In the genomic region with DNA sequence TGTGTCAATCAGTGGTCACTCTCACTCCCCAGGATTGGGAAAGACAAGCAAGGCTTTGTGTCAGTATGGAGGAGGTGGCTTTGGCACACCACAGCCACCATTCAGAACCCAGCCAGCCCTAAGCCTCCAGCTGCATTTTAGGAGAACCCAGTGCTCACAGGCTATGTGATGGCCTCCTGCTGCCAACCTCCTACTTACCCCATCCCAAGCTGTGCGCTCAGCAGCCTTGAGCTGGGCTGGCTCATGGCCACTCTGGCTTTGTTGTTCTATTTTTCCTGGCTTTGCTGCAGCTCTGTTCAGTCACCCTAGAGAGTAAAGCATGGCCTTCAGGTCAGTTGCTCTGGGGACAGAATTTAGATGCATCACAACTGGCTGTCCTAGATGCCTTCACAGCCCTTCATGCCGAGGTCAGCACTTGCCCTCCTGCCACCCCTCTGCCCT, we compare ENCODE assay signal across 11 mouse cellular contexts. TPM values are rescaled to one million over a fixed set of nuclear protein-coding genes. Genes with fewer than 3 reads are reported as not detected.
DNase-seq lines count a peak whose midpoint lies in the region; TF ChIP-seq lines count a peak whose summit lies in the region.
"Not testable (repeated sequence)": the region's sequence is repeated elsewhere in the genome, so short reads cannot be mapped to it uniquely, and the experiment has no call there.
"Had no signal": no experiment of that assay in that cellular context is flagged by ENCODE, and none has a peak within 500 bp of the region (broad histone marks: within the 10 kb centered on the region; RNA-seq: fewer than 3 reads in every experiment).

No protein-coding gene starts in this region.

- not testable (repeated sequence) for H3K36me3 ChIP-seq in kidney, adult 2 months (ENCODE audit: control insufficient read depth, insufficient read depth, low read length)

- peak; percentile 82 for DNase-seq in adrenal gland, postnatal 14 days
- peak; percentile 45 for DNase-seq in fibroblast of lung, adult 2 months (ENCODE audit: low read depth)
- peak; percentile 97 for DNase-seq in heart, adult 11 months
- peak; percentile 66 for DNase-seq in kidney, adult 2 months
- peak; percentile 93 for DNase-seq in layer of hippocampus, adult 9-11 months
- DNase-seq in left cerebral cortex, postnatal 4 days: peak; percentile 56
- DNase-seq in ovary, postnatal 36 days (ENCODE audit: low spot score): peak; percentile 58

- H3K4me1 ChIP-seq in kidney, adult 2 months (ENCODE audit: control insufficient read depth, insufficient read depth, low read length): peaks cover 20% of the 10 kb centered on the region; the same call in 1 of the 2 replicates

- TF ChIP-seq CTCF in kidney, adult 2 months (conservative IDR thresholded peaks at IDR 0.05; ENCODE audit: insufficient read depth, insufficient read length, low read depth, low read length): not testable (repeated sequence)

- TF ChIP-seq POLR2A in kidney, adult 2 months (IDR thresholded peaks at IDR 0.05; ENCODE audit: low read depth, low read length): not testable (repeated sequence)

- not testable (repeated sequence) for H3K27ac ChIP-seq in kidney, adult 2 months (ENCODE audit: insufficient read depth, low read depth, low read length)

- 59% methylated on average over 2 of the region's 2 CpGs for WGBS in kidney, adult 2 months

- not testable (repeated sequence) for H3K27me3 ChIP-seq in kidney, adult 2 months (replicated peaks; ENCODE audit: control insufficient read depth, insufficient read depth, low read length)

- intact Hi-C loops in left cerebral cortex, postnatal 4 days (cut with DNase I): not testable (repeated sequence)

- not testable (repeated sequence) for H3K4me3 ChIP-seq in kidney, adult 2 months (ENCODE audit: insufficient read depth, low read depth, low read length)

RNA-seq across cellular contexts. Expression of a gene that starts 2.2 kb away (rescaled TPM):
- total RNA-seq in adrenal gland, postnatal 14 days (2021): 6.1 and 7.9 TPM in 2 replicates
- polyA plus RNA-seq in kidney, adult 2 months (2012; rRNA removed): 5.2 and 5.7 TPM in 2 replicates
- 1 to 10 TPM; 3.6 to 4.7 TPM for total RNA-seq in left cerebral cortex, postnatal 4 days (2021)

RNA-seq across cellular contexts. Expression of a gene that starts 4.7 kb away (rescaled TPM):
- total RNA-seq in adrenal gland, postnatal 14 days (2021): 41.9 and 43.1 TPM in 2 replicates
- 140 and 151 TPM in 2 replicates for polyA plus RNA-seq in kidney, adult 2 months (2012; rRNA removed)
- total RNA-seq in left cerebral cortex, postnatal 4 days (2021): 10 to 100 TPM; 44.3 to 49.1 TPM

RNA-seq across cellular contexts. Expression of a gene that starts 8.6 kb away (rescaled TPM):
- total RNA-seq in adrenal gland, postnatal 14 days (2021): 23.5 and 47.2 TPM in 2 replicates
- 858 and 975 TPM in 2 replicates for polyA plus RNA-seq in kidney, adult 2 months (2012; rRNA removed)
- 1 to 10 TPM; 5.6 to 7.3 TPM for total RNA-seq in left cerebral cortex, postnatal 4 days (2021)

RNA-seq across cellular contexts. Expression of a gene that starts 38.0 kb away (rescaled TPM):
- 0.64 and 3.5 TPM in 2 replicates for total RNA-seq in adrenal gland, postnatal 14 days (2021)
- polyA plus RNA-seq in kidney, adult 2 months (2012; rRNA removed): 4.8 and 5.7 TPM in 2 replicates
- total RNA-seq in left cerebral cortex, postnatal 4 days (2021): under 1 TPM; 0.56 to 0.76 TPM
- total RNA-seq: granulocyte monocyte progenitor cell, adult 5-6 weeks had no signal
- polyA plus RNA-seq: hindbrain, embryonic 10.5 days; liver, embryonic 13.5 days; macrophage had no signal

RNA-seq across cellular contexts. Expression of a gene that starts 54.5 kb away (rescaled TPM):
- total RNA-seq in adrenal gland, postnatal 14 days (2021): 115 and 124 TPM in 2 replicates
- polyA plus RNA-seq in kidney, adult 2 months (2012; rRNA removed): 35.0 and 36.6 TPM in 2 replicates
- 100 to 1,000 TPM in 1 of 2 experiments, 10 to 100 TPM in 1; 98.3 to 114 TPM for total RNA-seq in left cerebral cortex, postnatal 4 days (2021)

Comparison
In these comparisons a context has a peak if more than half of its experiments do, and no peak if none do; other contexts are left out.
1. DNase-seq: peak in every context shown above with its lines; median percentile 97 in heart, adult 11 months; 93 in layer of hippocampus, adult 9-11 months; 82 in adrenal gland, postnatal 14 days; 66 in kidney, adult 2 months; 58 in ovary, postnatal 36 days; 56 in left cerebral cortex, postnatal 4 days; 45 in fibroblast of lung, adult 2 months.